Mouse (Mus musculus) heart, adult 2 months (tissue): ENCODE results near the gene Sdhaf4. TPM values are rescaled to one million over a fixed set of nuclear protein-coding genes. Genes with fewer than 3 reads are reported as not detected.
"Not testable (repeated sequence)": the region's sequence is repeated elsewhere in the genome, so short reads cannot be mapped to it uniquely, and the experiment has no call there.

Experiments
- DNase-seq, 2 experiments: peaks; one replicate each; pipeline ENCODE4 v3.0.0; 2021
- H3K27ac ChIP-seq: fragments of 200-600 bp; 2 replicates; pipeline ENCODE4 v1.8.1; 2022
- H3K27me3 ChIP-seq: fragments of 200-500 bp; 2 replicates; pipeline ENCODE4 v1.6.1; 2012; ENCODE audit warnings: mild to moderate bottlenecking, low read length, inconsistent platforms, mixed read lengths; ENCODE audit not compliant: control insufficient read depth, insufficient read depth
- H3K36me3 ChIP-seq: fragments of 200-500 bp; 2 replicates; pipeline ENCODE4 v1.6.1; 2012; ENCODE audit warnings: low read length, inconsistent platforms; ENCODE audit not compliant: control insufficient read depth, insufficient read depth
- H3K4me1 ChIP-seq: fragments of 200-500 bp; 2 replicates; pipeline ENCODE4 v1.6.1; 2011; ENCODE audit warnings: low read length; ENCODE audit not compliant: control insufficient read depth, insufficient read depth
- H3K4me3 ChIP-seq: fragments of 200-600 bp; 2 replicates; pipeline ENCODE4 v1.8.1; 2022
- H3K79me2 ChIP-seq: fragments of 200-500 bp; replicated peaks from 2 replicates; pipeline ENCODE4 v1.6.1; 2012; ENCODE audit warnings: mild to moderate bottlenecking, inconsistent platforms, low read length, moderate library complexity, mixed read lengths; ENCODE audit not compliant: control insufficient read depth, insufficient read depth
- H3K9ac ChIP-seq: fragments of 200-500 bp; 2 replicates; pipeline ENCODE4 v1.6.1; 2012; ENCODE audit warnings: low read depth, mild to moderate bottlenecking, control low read depth, inconsistent platforms, low read length, mixed read lengths
- CTCF ChIP-seq: fragments of 200-600 bp; IDR thresholded peaks from 2 replicates; pipeline ENCODE4 v1.8.1; 2022; ENCODE audit warnings: antibody characterized with exemption, mild to moderate bottlenecking, moderate library complexity
- EP300 ChIP-seq: fragments of 200-500 bp; IDR thresholded peaks from 2 replicates; pipeline ENCODE4 v1.6.1; 2011; ENCODE audit warnings: low read depth, low read length, control low read depth; ENCODE audit not compliant: insufficient read depth
- POLR2A ChIP-seq: fragments of 200-500 bp; IDR thresholded peaks from 2 replicates; pipeline ENCODE4 v1.6.1; 2011; ENCODE audit warnings: mild to moderate bottlenecking, low read depth, low read length, control low read depth; ENCODE audit not compliant: insufficient read depth
- WGBS: fragments of 180-500 bp; shearing (Covaris S2); methylation state at CpG from one replicate; pipeline ENCODE4 v1.1.7; 2018; 5-methylcytosine and 5-hydroxymethylcytosine counted together
- intact Hi-C: fragments of 180-260 bp; cut with DNase I; formaldehyde crosslinking; loops from one replicate; pipeline ENCODE4 v1.15.1; 2025
- polyA plus RNA-seq: library from polyadenylated mRNA; depleted of rRNA; stranded (reverse); fragments of >200 nt; gene quantifications from 2 replicates; pipeline ENCODE4 v1.2.3, GENCODE M21; 2012
- total RNA-seq, 2 experiments: library from RNA; stranded (reverse); gene quantifications; 2 replicates each; pipeline ENCODE4 v1.2.3; 2021

Sdhaf4 gene
- total and polyA plus RNA-seq, 3 experiments, result 33.0 to 84.4 (median 80.7) TPM

- H3K27ac ChIP-seq, result no peak overlapping the region
Observed at GRCm38 (mm10) chr1:23997493-23997892, 8.0 kb downstream of the Sdhaf4 start.

DNA sequence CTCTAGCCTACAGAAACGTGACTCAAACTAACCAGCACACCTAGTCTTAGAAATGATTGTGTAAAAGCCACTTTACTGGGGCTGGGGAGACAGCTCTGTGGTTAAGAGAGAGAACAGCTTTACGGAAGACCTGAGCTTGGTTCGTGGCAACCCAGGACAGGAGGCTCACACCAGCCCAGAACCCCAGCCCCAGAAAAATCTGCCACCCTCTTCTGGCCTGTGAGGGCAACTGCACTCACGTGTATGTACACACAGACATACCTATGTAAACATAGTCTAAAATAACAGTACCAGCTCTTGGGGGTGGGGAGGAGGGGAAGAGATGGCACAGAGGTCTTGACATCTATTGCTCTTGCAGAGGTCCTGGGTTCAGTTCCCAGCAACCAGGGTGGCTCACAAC, 10.0 kb downstream of the Sdhaf4 start:
- TF ChIP-seq CTCF, result no peak
- TF ChIP-seq POLR2A, result no peak
- TF ChIP-seq EP300, result no peak
- WGBS, result 94% methylated on average over 4 of the region's 4 CpGs
- intact Hi-C loops, result no loop called here

More at GRCm38 (mm10) chr1:23997493-23997892, 8.0 kb downstream of the Sdhaf4 start:
- Histone ChIP-seq H3K9ac (no peak overlapping the region), H3K4me1 (no peaks in the 10 kb centered on the region), H3K4me3 (no peak overlapping the region), H3K79me2 (no peaks in the 10 kb centered on the region), H3K36me3 (no peaks in the 10 kb centered on the region), H3K27me3 (no peaks in the 10 kb centered on the region)
- no peak for DNase-seq
- TF ChIP-seq CTCF (no peak), POLR2A (no peak), EP300 (no peak)
- WGBS, result 90% methylated on average over 3 of the region's 3 CpGs
- intact Hi-C loops, result no loop called here

DNA sequence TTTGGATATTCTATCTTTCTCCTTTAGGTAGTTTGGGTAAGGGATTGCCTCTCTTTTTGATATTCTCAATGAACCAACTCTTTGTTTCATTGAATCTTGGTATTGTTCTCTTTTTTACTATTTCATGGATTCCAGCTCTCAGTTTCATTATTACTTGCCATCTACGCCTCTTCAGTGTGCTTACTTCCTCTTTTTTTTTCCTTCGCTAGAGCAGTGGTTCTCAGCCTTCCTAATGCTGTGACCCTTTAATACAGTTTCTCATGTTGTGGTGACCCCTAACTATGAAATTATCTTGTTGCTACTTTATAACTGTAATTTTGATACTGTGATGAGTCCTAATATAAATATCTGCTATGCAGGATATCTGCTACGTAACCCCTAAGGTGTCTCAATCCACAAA, 22.3 kb downstream of the Sdhaf4 start:
- no peak overlapping the region for H3K9ac ChIP-seq
- TF ChIP-seq POLR2A (no peak), EP300 (no peak), CTCF (no peak)
- no peaks in the 10 kb centered on the region for H3K36me3 ChIP-seq
- DNase-seq, result no peak
- no peaks in the 10 kb centered on the region for H3K27me3 ChIP-seq
- no peaks in the 10 kb centered on the region for H3K79me2 ChIP-seq
- no peak overlapping the region for H3K27ac ChIP-seq
- 82% methylated on average over 3 of the region's 3 CpGs for WGBS
- H3K4me3 ChIP-seq, result no peak overlapping the region
- intact Hi-C loops, result no loop called here
- no peaks in the 10 kb centered on the region for H3K4me1 ChIP-seq

More for the DNA sequence above, 10.0 kb downstream of the Sdhaf4 start:
- Histone ChIP-seq H3K27ac (no peak overlapping the region), H3K4me1 (no peaks in the 10 kb centered on the region), H3K36me3 (no peaks in the 10 kb centered on the region), H3K79me2 (no peaks in the 10 kb centered on the region), H3K4me3 (no peak overlapping the region), H3K9ac (no peak overlapping the region), H3K27me3 (no peaks in the 10 kb centered on the region)
- DNase-seq, result no peak

GRCm38 (mm10) chr1:23978281-23978680, 27.2 kb downstream of the Sdhaf4 start:
- 79% methylated on average over 6 of the region's 6 CpGs for WGBS
- intact Hi-C loops, result no loop called here
- Histone ChIP-seq H3K27me3 (no peaks in the 10 kb centered on the region), H3K36me3 (no peaks in the 10 kb centered on the region), H3K27ac (no peak overlapping the region), H3K9ac (no peak overlapping the region), H3K4me3 (no peak overlapping the region), H3K79me2 (no peaks in the 10 kb centered on the region), H3K4me1 (no peaks in the 10 kb centered on the region)
- no peak for DNase-seq
- TF ChIP-seq POLR2A, result no peak
- TF ChIP-seq CTCF, result no peak
- TF ChIP-seq EP300, result no peak

GRCm38 (mm10) chr1:23971159-23971558, 34.3 kb downstream of the Sdhaf4 start:
- DNase-seq, H3K4me3 ChIP-seq, H3K36me3 ChIP-seq, H3K27ac ChIP-seq, H3K27me3 ChIP-seq, intact Hi-C loops, H3K4me1 ChIP-seq, H3K79me2 ChIP-seq, H3K9ac ChIP-seq: not testable (repeated sequence)
- WGBS, result 86% methylated on average over 4 of the region's 4 CpGs

- Histone ChIP-seq H3K9ac (no peak overlapping the region), H3K27me3 (no peaks in the 10 kb centered on the region), H3K36me3 (no peaks in the 10 kb centered on the region), H3K79me2 (no peaks in the 10 kb centered on the region), H3K4me3 (no peak overlapping the region), H3K4me1 (no peaks in the 10 kb centered on the region), H3K27ac (no peak overlapping the region)
- intact Hi-C loops, result no loop called here
- 79% methylated on average over 9 of the region's 9 CpGs for whole genome bisulfite sequencing
- DNase-seq, result no peak
- TF ChIP-seq EP300 (no peak), POLR2A (no peak), CTCF (no peak)
Observed at GRCm38 (mm10) chr1:23968027-23968725, 37.3 kb downstream of the Sdhaf4 start.
